Mouse (Mus musculus) spleen, adult 2 months (tissue): ENCODE measurements around the gene Vdac1. TPM values are rescaled to one million over a fixed set of nuclear protein-coding genes. Genes with fewer than 3 reads are reported as not detected.

Experiments used
- DNase-seq, 2 experiments: peaks; one replicate each; pipeline versions ENCODE4 v3.0.0 to v3.0.0-alpha.2; 2012 to 2021; ENCODE audit warnings: low spot score in 2 of 2, low read depth in 1 of 2
- H3K27ac ChIP-seq: fragments of 200-500 bp; 2 replicates; pipeline ENCODE4 v1.5.1; 2012; ENCODE audit warnings: low read length, inconsistent platforms; ENCODE audit not compliant: insufficient read depth
- H3K27me3 ChIP-seq: fragments of 200-500 bp; 2 replicates; pipeline ENCODE4 v1.6.1; 2012; ENCODE audit warnings: mild to moderate bottlenecking, moderate library complexity, low read length, inconsistent platforms; ENCODE audit not compliant: control insufficient read depth, insufficient read depth
- H3K36me3 ChIP-seq: fragments of 200-500 bp; 2 replicates; pipeline ENCODE4 v1.6.1; 2012; ENCODE audit warnings: mild to moderate bottlenecking, low read length, inconsistent platforms; ENCODE audit not compliant: control insufficient read depth, insufficient read depth
- H3K4me1 ChIP-seq: fragments of 200-500 bp; 2 replicates; pipeline ENCODE4 v1.6.1; 2011; ENCODE audit warnings: inconsistent platforms; ENCODE audit not compliant: control insufficient read depth, insufficient read depth, insufficient read length
- H3K4me3 ChIP-seq: fragments of 200-500 bp; 2 replicates; pipeline ENCODE4 v1.5.1; 2011; ENCODE audit warnings: mild to moderate bottlenecking, inconsistent platforms; ENCODE audit not compliant: insufficient read depth, insufficient read length; ENCODE audit errors: extremely low read depth
- CTCF ChIP-seq: fragments of 200-500 bp; IDR thresholded peaks from 2 replicates; pipeline ENCODE4 v1.5.1; 2011; ENCODE audit warnings: mild to moderate bottlenecking, inconsistent platforms; ENCODE audit not compliant: insufficient read depth, insufficient read length, insufficient replicate concordance; ENCODE audit errors: extremely low read depth
- POLR2A ChIP-seq: fragments of 200-500 bp; IDR thresholded peaks from 2 replicates; pipeline ENCODE4 v1.6.1; 2011; ENCODE audit warnings: low read depth, low read length, inconsistent platforms
- WGBS: fragments of 180-500 bp; shearing (Covaris S2); methylation state at CpG from one replicate; pipeline ENCODE4 v1.1.7; 2018; 5-methylcytosine and 5-hydroxymethylcytosine counted together
- polyA plus RNA-seq: library from polyadenylated mRNA; depleted of rRNA; stranded (reverse); fragments of >200 nt; gene quantifications from 2 replicates; pipeline ENCODE4 v1.2.3, GENCODE M21; 2012; rRNA removed

Gene Vdac1
- polyA plus RNA-seq, 1 experiment: 17.2 TPM

GRCm38 (mm10) chr11:52437123-52437522 lies 76.5 kb downstream of the Vdac1 start:
- no peaks in the 10 kb centered on the region for H3K36me3 ChIP-seq
- no peak for DNase-seq
- WGBS: 54% methylated on average over 10 of the region's 10 CpGs
- TF ChIP-seq POLR2A (no peak), CTCF (no peak)
- no peaks in the 10 kb centered on the region for H3K4me1 ChIP-seq
- no peak overlapping the region for H3K4me3 ChIP-seq
- no peak overlapping the region for H3K27ac ChIP-seq
- no peaks in the 10 kb centered on the region for H3K27me3 ChIP-seq

Other genes starting within 250 kb of the Vdac1 start
- not detected in 2 replicates for gene Olfr1373, start 215.3 kb upstream of the Vdac1 start, polyA plus RNA-seq
- not detected in 2 replicates for gene Olfr1371, start 146.9 kb upstream of the Vdac1 start, polyA plus RNA-seq
- gene Skp1a, start 128.9 kb upstream of the Vdac1 start, polyA plus RNA-seq: 4.5 and 6.3 TPM in 2 replicates
- gene Tcf7, start 77.8 kb upstream of the Vdac1 start, polyA plus RNA-seq: 139 and 165 TPM in 2 replicates
- gene 9530068E07Rik, start 35.6 kb downstream of the Vdac1 start, polyA plus RNA-seq: 49.6 and 99.6 TPM in 2 replicates